Mouse (Mus musculus): ENCODE data around the gene Plekhs1. TPM values are rescaled to one million over a fixed set of nuclear protein-coding genes. Genes with fewer than 3 reads are reported as not detected.

Plekhs1 gene
- polyA plus RNA-seq, 1 experiment from 2014 or later = not detected

- no peak for ATAC-seq (ENCODE audit: insufficient number of reproducible peaks, low FRiP score, low TSS enrichment, low read depth)
- no peak overlapping the region for H3K27ac ChIP-seq (replicated peaks; ENCODE audit: low read depth, low read length)
Measured at GRCm38 (mm10) chr19:56449537-56449936, 11.9 kb upstream of the Plekhs1 start.

DNA sequence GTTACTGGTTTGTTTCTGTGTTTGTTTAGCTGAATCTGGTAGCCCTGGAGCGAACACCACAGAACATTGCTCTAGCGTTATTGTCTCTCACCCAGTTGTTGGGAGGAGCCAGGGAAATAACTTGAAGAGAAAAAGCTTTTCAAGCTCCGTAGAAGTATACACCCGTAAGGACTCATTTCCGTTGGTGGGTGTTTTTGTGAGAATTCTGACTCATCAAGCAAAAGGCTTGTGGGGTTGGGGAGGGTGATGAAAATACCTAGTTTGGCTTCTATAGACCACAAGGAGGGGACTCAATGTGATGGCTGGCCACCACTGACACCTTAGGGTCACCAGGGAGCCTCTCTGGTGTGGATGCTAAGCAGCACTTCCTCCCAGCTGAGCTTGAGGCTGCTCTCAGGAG, 10.5 kb upstream of the Plekhs1 start:
- Histone ChIP-seq H3K4me2 (ENCODE audit: low read depth, severe bottlenecking) (no peak overlapping the region), H3K4me1 (ENCODE audit: control insufficient read depth, insufficient read depth, low read length) (no peaks in the 10 kb centered on the region), H3K9me3 (ENCODE audit: control insufficient read depth, low read length) (no peaks in the 10 kb centered on the region), H3K36me3 (ENCODE audit: control insufficient read depth, insufficient read depth, low read length) (no peaks in the 10 kb centered on the region), H3K27ac (replicated peaks; ENCODE audit: low read depth, low read length) (no peak overlapping the region), H3K27me3 (ENCODE audit: control insufficient read depth, insufficient read depth, low read length) (no peaks in the 10 kb centered on the region), H3K4me3 (ENCODE audit: low read depth, low read length) (no peak overlapping the region), H3K9ac (ENCODE audit: low read length) (no peak overlapping the region)
- DNase-seq (ENCODE audit: low spot score) (no peak), ATAC-seq (ENCODE audit: insufficient number of reproducible peaks, low FRiP score, low TSS enrichment, low read depth) (no peak)
- WGBS = 83% methylated on average over 5 of the region's 5 CpGs

More at GRCm38 (mm10) chr19:56449537-56449936, 11.9 kb upstream of the Plekhs1 start:
- no peak for DNase-seq (ENCODE audit: low spot score)
- H3K27me3 ChIP-seq (ENCODE audit: control insufficient read depth, insufficient read depth, low read length) = no peaks in the 10 kb centered on the region
- WGBS = 87% methylated on average over 8 of the region's 8 CpGs
- H3K4me2 ChIP-seq (ENCODE audit: low read depth, severe bottlenecking) = no peak overlapping the region
- no peak overlapping the region for H3K9ac ChIP-seq (ENCODE audit: low read length)
- no peak overlapping the region for H3K4me3 ChIP-seq (ENCODE audit: low read depth, low read length)
- no peaks in the 10 kb centered on the region for H3K36me3 ChIP-seq (ENCODE audit: control insufficient read depth, insufficient read depth, low read length)
- H3K9me3 ChIP-seq (ENCODE audit: control insufficient read depth, low read length) = no peaks in the 10 kb centered on the region
- no peaks in the 10 kb centered on the region for H3K4me1 ChIP-seq (ENCODE audit: control insufficient read depth, insufficient read depth, low read length)

- ATAC-seq (ENCODE audit: insufficient number of reproducible peaks, low FRiP score, low TSS enrichment, low read depth) = no peak
- H3K4me1 ChIP-seq (ENCODE audit: control insufficient read depth, insufficient read depth, low read length) = no peaks in the 10 kb centered on the region
- H3K4me3 ChIP-seq (ENCODE audit: low read depth, low read length) = no peak overlapping the region
- no peaks in the 10 kb centered on the region for H3K9me3 ChIP-seq (ENCODE audit: control insufficient read depth, low read length)
- H3K4me2 ChIP-seq (ENCODE audit: low read depth, severe bottlenecking) = no peak overlapping the region
- H3K9ac ChIP-seq (ENCODE audit: low read length) = no peak overlapping the region
- WGBS = 89% methylated on average over 4 of the region's 4 CpGs
- DNase-seq (ENCODE audit: low spot score) = no peak
- H3K27ac ChIP-seq (replicated peaks; ENCODE audit: low read depth, low read length) = no peak overlapping the region
- H3K36me3 ChIP-seq (ENCODE audit: control insufficient read depth, insufficient read depth, low read length) = no peaks in the 10 kb centered on the region
- no peaks in the 10 kb centered on the region for H3K27me3 ChIP-seq (ENCODE audit: control insufficient read depth, insufficient read depth, low read length)
Measured at GRCm38 (mm10) chr19:56451867-56452266, 9.6 kb upstream of the Plekhs1 start.

GRCm38 (mm10) chr19:56452421-56452820, 9.0 kb upstream of the Plekhs1 start:
- DNase-seq (ENCODE audit: low spot score) (no peak), ATAC-seq (ENCODE audit: insufficient number of reproducible peaks, low FRiP score, low TSS enrichment, low read depth) (no peak)
- no peak overlapping the region for H3K4me3 ChIP-seq (ENCODE audit: low read depth, low read length)
- no peaks in the 10 kb centered on the region for H3K4me1 ChIP-seq (ENCODE audit: control insufficient read depth, insufficient read depth, low read length)
- no peaks in the 10 kb centered on the region for H3K9me3 ChIP-seq (ENCODE audit: control insufficient read depth, low read length)
- H3K9ac ChIP-seq (ENCODE audit: low read length) = no peak overlapping the region
- H3K36me3 ChIP-seq (ENCODE audit: control insufficient read depth, insufficient read depth, low read length) = no peaks in the 10 kb centered on the region
- H3K27me3 ChIP-seq (ENCODE audit: control insufficient read depth, insufficient read depth, low read length) = no peaks in the 10 kb centered on the region
- H3K4me2 ChIP-seq (ENCODE audit: low read depth, severe bottlenecking) = no peak overlapping the region
- WGBS = 95% methylated on average over 2 of the region's 2 CpGs
- no peak overlapping the region for H3K27ac ChIP-seq (replicated peaks; ENCODE audit: low read depth, low read length)

- Histone ChIP-seq H3K27ac (replicated peaks; ENCODE audit: low read depth, low read length) (no peak overlapping the region), H3K27me3 (ENCODE audit: control insufficient read depth, insufficient read depth, low read length) (no peaks in the 10 kb centered on the region), H3K4me1 (ENCODE audit: control insufficient read depth, insufficient read depth, low read length) (no peaks in the 10 kb centered on the region), H3K9ac (ENCODE audit: low read length) (no peak overlapping the region), H3K4me2 (ENCODE audit: low read depth, severe bottlenecking) (no peak overlapping the region), H3K36me3 (ENCODE audit: control insufficient read depth, insufficient read depth, low read length) (no peaks in the 10 kb centered on the region), H3K4me3 (ENCODE audit: low read depth, low read length) (no peak overlapping the region), H3K9me3 (ENCODE audit: control insufficient read depth, low read length) (no peaks in the 10 kb centered on the region)
- WGBS = 78% methylated on average over 4 of the region's 4 CpGs
- no peak for DNase-seq (ENCODE audit: low spot score)
- ATAC-seq (ENCODE audit: insufficient number of reproducible peaks, low FRiP score, low TSS enrichment, low read depth) = no peak
Measured at GRCm38 (mm10) chr19:56454862-56455261, 6.6 kb upstream of the Plekhs1 start.

GRCm38 (mm10) chr19:56455369-56455768, 6.1 kb upstream of the Plekhs1 start:
- no peak for DNase-seq (ENCODE audit: low spot score)
- WGBS = 47% methylated on average over 2 of the region's 2 CpGs
- no peaks in the 10 kb centered on the region for H3K36me3 ChIP-seq (ENCODE audit: control insufficient read depth, insufficient read depth, low read length)

DNA sequence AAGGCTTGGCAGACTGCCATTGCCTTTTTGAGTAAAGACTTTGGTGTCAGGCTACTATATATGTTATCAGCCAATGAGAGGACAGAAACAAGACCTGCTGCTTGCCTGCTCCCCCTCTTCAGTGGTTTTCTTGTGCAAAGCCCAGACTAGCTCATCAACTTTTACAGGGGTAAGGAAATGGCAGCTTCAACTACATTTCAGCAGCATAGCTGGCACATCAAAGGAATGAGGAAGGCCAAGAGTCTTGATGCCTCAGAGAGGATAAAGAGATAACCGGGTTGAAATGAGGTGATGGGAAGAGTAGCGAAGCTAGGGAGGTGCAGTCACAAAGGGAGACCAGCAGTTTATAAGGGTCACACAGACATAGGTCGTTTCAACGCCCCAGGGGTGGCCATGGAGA, 3.9 kb upstream of the Plekhs1 start:
- Histone ChIP-seq H3K9ac (ENCODE audit: low read length) (no peak overlapping the region), H3K4me3 (ENCODE audit: low read depth, low read length) (no peak overlapping the region), H3K4me1 (ENCODE audit: control insufficient read depth, insufficient read depth, low read length) (peaks cover 3% of the 10 kb centered on the region; the same call in 1 of the 2 replicates), H3K9me3 (ENCODE audit: control insufficient read depth, low read length) (no peaks in the 10 kb centered on the region), H3K36me3 (ENCODE audit: control insufficient read depth, insufficient read depth, low read length) (no peaks in the 10 kb centered on the region), H3K27me3 (ENCODE audit: control insufficient read depth, insufficient read depth, low read length) (no peaks in the 10 kb centered on the region), H3K4me2 (ENCODE audit: low read depth, severe bottlenecking) (no peak overlapping the region), H3K27ac (replicated peaks; ENCODE audit: low read depth, low read length) (no peak overlapping the region)
- 83% methylated on average over 4 of the region's 4 CpGs for WGBS
- no peak for DNase-seq (ENCODE audit: low spot score)
- ATAC-seq (ENCODE audit: insufficient number of reproducible peaks, low FRiP score, low TSS enrichment, low read depth) = no peak

More at GRCm38 (mm10) chr19:56455369-56455768, 6.1 kb upstream of the Plekhs1 start:
- ATAC-seq (ENCODE audit: insufficient number of reproducible peaks, low FRiP score, low TSS enrichment, low read depth) = no peak
- H3K27me3 ChIP-seq (ENCODE audit: control insufficient read depth, insufficient read depth, low read length) = no peaks in the 10 kb centered on the region
- H3K27ac ChIP-seq (replicated peaks; ENCODE audit: low read depth, low read length) = no peak overlapping the region
- no peaks in the 10 kb centered on the region for H3K4me1 ChIP-seq (ENCODE audit: control insufficient read depth, insufficient read depth, low read length)
- H3K4me2 ChIP-seq (ENCODE audit: low read depth, severe bottlenecking) = no peak overlapping the region
- H3K4me3 ChIP-seq (ENCODE audit: low read depth, low read length) = no peak overlapping the region
- no peak overlapping the region for H3K9ac ChIP-seq (ENCODE audit: low read length)
- no peaks in the 10 kb centered on the region for H3K9me3 ChIP-seq (ENCODE audit: control insufficient read depth, low read length)

DNA sequence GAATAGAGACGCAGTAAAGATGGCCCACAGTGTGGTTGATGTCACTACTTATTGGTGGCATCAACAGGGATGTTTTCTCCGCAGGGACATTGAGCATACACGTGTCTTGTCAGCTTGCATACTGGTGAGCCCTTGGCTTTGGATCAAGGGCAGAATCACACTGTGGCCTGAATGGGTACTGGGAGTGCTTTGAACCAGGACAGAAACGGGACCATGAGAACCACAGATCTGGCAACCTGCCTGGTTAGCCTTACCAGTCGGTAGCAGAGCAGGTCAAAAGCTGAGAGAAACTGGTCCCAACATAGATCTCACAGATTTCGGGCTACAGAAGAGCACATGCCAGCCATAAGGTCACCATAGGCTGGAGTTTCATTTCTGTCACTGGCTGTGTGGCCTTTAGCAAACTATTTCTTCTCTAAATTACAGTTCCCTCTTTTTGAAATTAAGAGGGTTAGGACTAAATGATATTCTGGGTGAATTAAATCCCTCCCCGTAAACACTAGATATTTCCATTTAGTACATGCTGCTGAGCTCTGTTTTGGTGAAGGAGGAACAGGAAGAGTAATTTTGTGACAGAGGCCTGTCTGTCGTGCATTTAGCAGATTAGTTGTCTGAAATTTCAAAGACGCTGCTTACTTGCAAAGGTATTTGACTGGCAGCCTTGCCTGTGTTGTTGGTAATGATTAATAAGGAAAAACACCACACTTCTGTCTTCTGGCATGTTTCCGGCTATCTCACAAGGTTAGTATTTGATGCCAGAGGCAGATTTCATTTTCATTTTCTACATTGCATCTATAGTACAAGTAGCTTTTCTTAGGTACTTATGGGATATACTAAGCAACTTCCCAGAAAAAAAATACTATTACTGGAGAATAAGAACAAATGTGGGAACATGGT, 2.0 kb upstream of the Plekhs1 start:
- WGBS = 89% methylated on average over 10 of the region's 10 CpGs
- H3K9me3 ChIP-seq (ENCODE audit: control insufficient read depth, low read length) = no peaks in the 10 kb centered on the region
- DNase-seq (ENCODE audit: low spot score) (no peak), ATAC-seq (ENCODE audit: insufficient number of reproducible peaks, low FRiP score, low TSS enrichment, low read depth) (no peak)
- H3K27ac ChIP-seq (replicated peaks; ENCODE audit: low read depth, low read length) = no peak overlapping the region
- no peaks in the 10 kb centered on the region for H3K36me3 ChIP-seq (ENCODE audit: control insufficient read depth, insufficient read depth, low read length)
- H3K9ac ChIP-seq (ENCODE audit: low read length) = no peak overlapping the region
- H3K4me2 ChIP-seq (ENCODE audit: low read depth, severe bottlenecking) = no peak overlapping the region
- H3K4me1 ChIP-seq (ENCODE audit: control insufficient read depth, insufficient read depth, low read length) = peaks cover 3% of the 10 kb centered on the region; the same call in 1 of the 2 replicates
- no peaks in the 10 kb centered on the region for H3K27me3 ChIP-seq (ENCODE audit: control insufficient read depth, insufficient read depth, low read length)
- H3K4me3 ChIP-seq (ENCODE audit: low read depth, low read length) = no peak overlapping the region
